ENCODE assay signal across 28 mouse cellular contexts in genomic region chr2:180981133-180981532, GRCm38 (mm10). TPM values are rescaled to one million over a fixed set of nuclear protein-coding genes. Genes with fewer than 3 reads are reported as not detected.
"Had no signal": no experiment of that assay in that cellular context is flagged by ENCODE, and none has a peak within 500 bp of the region (broad histone marks: within the 10 kb centered on the region; RNA-seq: fewer than 3 reads in every experiment).

No protein-coding gene starts in this region.

- H3K4me3 ChIP-seq: hindbrain, embryonic 15.5 days; intestine, embryonic 15.5 days; limb, embryonic 10.5 days; limb, embryonic 13.5 days; liver, embryonic 12.5 days; liver, embryonic 15.5 days; midbrain, embryonic 12.5 days; midbrain, embryonic 15.5 days; neural tube, embryonic 13.5 days had no signal

- H3K9ac ChIP-seq: hindbrain, embryonic 15.5 days; intestine, embryonic 15.5 days; limb, embryonic 13.5 days; liver, embryonic 12.5 days; liver, embryonic 15.5 days; midbrain, embryonic 12.5 days; midbrain, embryonic 15.5 days; neural tube, embryonic 13.5 days had no signal

- H3K4me1 ChIP-seq: hindbrain, embryonic 15.5 days; intestine, embryonic 15.5 days; limb, embryonic 10.5 days; limb, embryonic 13.5 days; liver, embryonic 12.5 days; liver, embryonic 15.5 days; midbrain, embryonic 12.5 days; midbrain, embryonic 15.5 days had no signal

- H3K9me3 ChIP-seq: hindbrain, embryonic 15.5 days; intestine, embryonic 15.5 days; limb, embryonic 10.5 days; limb, embryonic 13.5 days; liver, embryonic 12.5 days; liver, embryonic 15.5 days; midbrain, embryonic 12.5 days; midbrain, embryonic 15.5 days; neural tube, embryonic 13.5 days had no signal

- H3K27ac ChIP-seq: hindbrain, embryonic 15.5 days; intestine, embryonic 15.5 days; kidney, postnatal 0 days; limb, embryonic 10.5 days; limb, embryonic 13.5 days; liver, embryonic 12.5 days; liver, embryonic 15.5 days; macrophage; midbrain, embryonic 12.5 days; midbrain, embryonic 15.5 days; neural tube, embryonic 13.5 days had no signal

- H3K4me2 ChIP-seq: hindbrain, embryonic 15.5 days; intestine, embryonic 15.5 days; limb, embryonic 13.5 days; liver, embryonic 12.5 days; liver, embryonic 15.5 days; midbrain, embryonic 12.5 days; midbrain, embryonic 15.5 days; neural tube, embryonic 13.5 days had no signal

- H3K27me3 ChIP-seq: hindbrain, embryonic 15.5 days; intestine, embryonic 15.5 days; limb, embryonic 13.5 days; liver, embryonic 12.5 days; liver, embryonic 15.5 days; midbrain, embryonic 12.5 days; midbrain, embryonic 15.5 days; neural tube, embryonic 13.5 days had no signal

- ATAC-seq: intestine, embryonic 15.5 days; liver, embryonic 12.5 days; midbrain, embryonic 15.5 days had no signal

- DNase-seq: liver; lung, adult 2 months; lung, postnatal 14 days; retina, postnatal 1 day; thymus, adult 18-20 months; thymus, postnatal 14 days; thymus, postnatal 4 days had no signal

RNA-seq across cellular contexts. Expression of gene Nkain4, which starts 26.6 kb away (rescaled TPM):
- total RNA-seq: megakaryocyte, adult 5-6 weeks; neutrophil, adult 5-6 weeks had no signal
- polyA plus RNA-seq: macrophage had no signal

RNA-seq across cellular contexts. Expression of gene Birc7, which starts 52.3 kb away (rescaled TPM):
- total RNA-seq: layer of hippocampus, postnatal 14 days; left cerebral cortex, adult 18-20 months; left cerebral cortex, postnatal 25 days; megakaryocyte, adult 5-6 weeks; neutrophil, adult 5-6 weeks had no signal
- polyA plus RNA-seq: intestine, embryonic 15.5 days; kidney, postnatal 0 days; limb, embryonic 10.5 days; limb, embryonic 13.5 days; liver, embryonic 12.5 days; liver, embryonic 15.5 days; lung, adult 2 months; lung, embryonic 16.5 days; macrophage; small intestine, adult 2 months; spleen, adult 2 months; stomach, embryonic 16.5 days; testis, adult 2 months had no signal
